Mouse (Mus musculus): ENCODE data around the gene Ankrd13d. TPM values are rescaled to one million over a fixed set of nuclear protein-coding genes. Genes with fewer than 3 reads are reported as not detected.

Ankrd13d gene
- polyA plus RNA-seq, 1 experiment from 2014 or later, result 63.4 TPM

DNA sequence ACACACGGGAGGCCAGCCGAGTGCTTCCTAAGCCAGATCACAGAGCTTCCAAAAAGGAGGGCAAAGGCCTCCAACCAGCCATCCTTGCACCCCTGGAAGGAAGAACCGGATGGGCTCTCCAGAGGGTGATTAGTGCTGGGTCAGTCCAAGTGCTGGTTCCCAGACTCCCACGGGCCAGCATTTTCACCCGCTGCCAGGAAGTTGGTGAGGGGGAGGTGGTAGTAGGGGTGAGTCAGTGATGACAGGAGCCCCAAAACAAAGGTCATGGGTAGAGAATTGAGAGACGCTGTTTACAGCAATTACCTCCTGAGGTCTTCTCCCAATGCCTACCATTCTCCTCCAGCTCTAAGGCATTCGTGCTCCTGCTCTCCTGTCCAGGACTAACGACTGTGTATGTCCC lies 52.5 kb downstream of the Ankrd13d start:
- H3K4me1 ChIP-seq (replicated peaks), result peaks cover 14% of the 10 kb centered on the region
- no peak overlapping the region for H3K27ac ChIP-seq (replicated peaks)
- no peak overlapping the region for H3K4me3 ChIP-seq
- 73% methylated on average over 8 of the region's 8 CpGs for WGBS
- no peak for ATAC-seq (ENCODE audit: low FRiP score, low read depth)
- no peak overlapping the region for H3K4me2 ChIP-seq
- H3K36me3 ChIP-seq, result no peaks in the 10 kb centered on the region
- H3K9ac ChIP-seq, result no peak overlapping the region
- no peaks in the 10 kb centered on the region for H3K9me3 ChIP-seq
- 0 out of 2 replicates have a peak, but pooled peaks cover 9% of the 10 kb centered on the region for H3K27me3 ChIP-seq

GRCm38 (mm10) chr19:4229451-4230076 lies 53.4 kb downstream of the Ankrd13d start:
- Histone ChIP-seq H3K9me3 (no peaks in the 10 kb centered on the region), H3K4me3 (no peak overlapping the region), H3K4me2 (no peak overlapping the region), H3K36me3 (no peaks in the 10 kb centered on the region), H3K27me3 (0 out of 2 replicates have a peak, but pooled peaks cover 9% of the 10 kb centered on the region), H3K27ac (replicated peaks) (no peak overlapping the region), H3K4me1 (replicated peaks) (peaks cover 14% of the 10 kb centered on the region), H3K9ac (no peak overlapping the region)
- ATAC-seq (ENCODE audit: low FRiP score, low read depth), result no peak
- WGBS, result 51% methylated on average over 7 of the region's 9 CpGs

DNA sequence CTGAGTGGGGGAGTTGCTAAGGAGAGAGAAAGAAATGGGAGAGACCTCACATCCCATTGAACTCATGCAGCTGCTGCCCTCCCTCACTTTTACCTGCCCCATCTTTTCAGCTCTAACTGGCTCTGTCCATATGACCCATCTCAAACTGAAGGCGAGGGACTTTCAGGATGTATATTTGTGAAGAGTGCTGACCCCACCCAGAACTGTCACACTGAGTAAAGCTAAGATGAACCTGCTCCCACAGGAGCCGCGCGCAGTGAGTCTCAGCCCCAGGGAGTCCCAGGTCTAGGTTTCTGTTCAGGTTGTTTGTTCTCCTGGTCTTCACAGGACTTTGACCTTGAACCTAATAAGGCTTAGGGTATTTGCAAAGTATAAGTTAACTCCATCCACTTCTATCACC lies 54.0 kb downstream of the Ankrd13d start:
- Histone ChIP-seq H3K4me3 (no peak overlapping the region), H3K4me2 (no peak overlapping the region), H3K9me3 (no peaks in the 10 kb centered on the region), H3K9ac (no peak overlapping the region), H3K27ac (replicated peaks) (no peak overlapping the region), H3K27me3 (0 out of 2 replicates have a peak, but pooled peaks cover 9% of the 10 kb centered on the region), H3K36me3 (no peaks in the 10 kb centered on the region), H3K4me1 (replicated peaks) (peaks cover 14% of the 10 kb centered on the region)
- ATAC-seq (ENCODE audit: low FRiP score, low read depth), result no peak
- 76% methylated on average over 4 of the region's 4 CpGs for WGBS

GRCm38 (mm10) chr19:4227894-4228678 lies 54.9 kb downstream of the Ankrd13d start:
- Histone ChIP-seq H3K36me3 (no peaks in the 10 kb centered on the region), H3K9ac (no peak overlapping the region), H3K27ac (replicated peaks) (no peak overlapping the region), H3K27me3 (0 out of 2 replicates have a peak, but pooled peaks cover 9% of the 10 kb centered on the region), H3K4me1 (replicated peaks) (peaks cover 14% of the 10 kb centered on the region), H3K4me3 (no peak overlapping the region), H3K9me3 (no peaks in the 10 kb centered on the region), H3K4me2 (no peak overlapping the region)
- no peak for ATAC-seq (ENCODE audit: low FRiP score, low read depth)
- 22% methylated on average over 8 of the region's 8 CpGs for WGBS

- H3K27me3 ChIP-seq, result 0 out of 2 replicates have a peak, but pooled peaks cover 9% of the 10 kb centered on the region
- WGBS, result 67% methylated on average over 5 of the region's 5 CpGs
- no peak overlapping the region for H3K27ac ChIP-seq (replicated peaks)
- H3K9me3 ChIP-seq, result no peaks in the 10 kb centered on the region
- no peak overlapping the region for H3K9ac ChIP-seq
- ATAC-seq (ENCODE audit: low FRiP score, low read depth), result no peak
- H3K36me3 ChIP-seq, result no peaks in the 10 kb centered on the region
- H3K4me1 ChIP-seq (replicated peaks), result peaks cover 12% of the 10 kb centered on the region
- H3K4me2 ChIP-seq, result no peak overlapping the region
- no peak overlapping the region for H3K4me3 ChIP-seq
These were observed 55.5 kb downstream of the Ankrd13d start for GRCm38 (mm10) chr19:4227446-4227845.

DNA sequence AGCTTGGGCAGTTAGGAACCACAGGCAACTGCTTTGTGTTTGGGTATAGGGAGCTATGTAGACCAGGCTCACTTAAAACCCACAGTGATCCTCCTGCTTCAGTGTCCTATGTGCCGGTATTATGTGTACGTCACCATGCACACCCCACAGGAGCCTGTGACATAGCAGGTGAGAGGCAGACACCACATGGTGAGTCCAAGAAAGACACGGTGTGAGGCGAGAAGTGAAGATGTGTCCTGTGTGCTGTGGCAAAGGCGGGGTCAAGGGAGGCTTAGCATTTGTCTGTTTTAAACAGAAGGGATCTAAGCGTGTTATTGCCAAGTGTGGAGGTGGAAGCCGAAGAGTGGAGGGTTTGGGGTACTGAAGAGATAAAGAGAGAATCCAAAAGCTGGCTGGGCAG lies 56.2 kb downstream of the Ankrd13d start:
- no peak overlapping the region for H3K27ac ChIP-seq (replicated peaks)
- H3K4me3 ChIP-seq, result no peak overlapping the region
- H3K9ac ChIP-seq, result no peak overlapping the region
- H3K27me3 ChIP-seq, result 0 out of 2 replicates have a peak, but pooled peaks cover 9% of the 10 kb centered on the region
- H3K9me3 ChIP-seq, result no peaks in the 10 kb centered on the region
- H3K4me2 ChIP-seq, result no peak overlapping the region
- WGBS, result 89% methylated on average over 7 of the region's 7 CpGs
- H3K4me1 ChIP-seq (replicated peaks), result peaks cover 12% of the 10 kb centered on the region
- no peak for ATAC-seq (ENCODE audit: low FRiP score, low read depth)
- no peaks in the 10 kb centered on the region for H3K36me3 ChIP-seq

DNA sequence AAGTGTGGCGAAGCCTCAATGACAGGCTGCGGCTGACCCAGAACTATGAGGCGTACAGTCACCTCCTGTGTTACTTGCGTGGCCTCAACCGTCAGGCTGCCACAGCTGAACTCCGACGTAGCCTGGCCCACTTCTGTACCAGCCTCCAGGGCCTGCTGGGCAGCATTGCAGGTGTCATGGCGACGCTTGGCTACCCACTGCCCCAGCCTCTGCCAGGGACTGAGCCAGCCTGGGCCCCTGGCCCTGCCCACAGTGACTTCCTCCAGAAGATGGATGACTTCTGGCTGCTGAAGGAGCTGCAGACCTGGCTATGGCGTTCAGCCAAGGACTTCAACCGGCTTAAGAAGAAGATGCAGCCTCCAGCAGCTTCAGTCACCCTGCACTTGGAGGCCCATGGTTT lies 60.8 kb downstream of the Ankrd13d start:
- ATAC-seq (ENCODE audit: low FRiP score, low read depth), result 0 out of 2 replicates have a peak, but pooled peaks have one; percentile 69

DNA sequence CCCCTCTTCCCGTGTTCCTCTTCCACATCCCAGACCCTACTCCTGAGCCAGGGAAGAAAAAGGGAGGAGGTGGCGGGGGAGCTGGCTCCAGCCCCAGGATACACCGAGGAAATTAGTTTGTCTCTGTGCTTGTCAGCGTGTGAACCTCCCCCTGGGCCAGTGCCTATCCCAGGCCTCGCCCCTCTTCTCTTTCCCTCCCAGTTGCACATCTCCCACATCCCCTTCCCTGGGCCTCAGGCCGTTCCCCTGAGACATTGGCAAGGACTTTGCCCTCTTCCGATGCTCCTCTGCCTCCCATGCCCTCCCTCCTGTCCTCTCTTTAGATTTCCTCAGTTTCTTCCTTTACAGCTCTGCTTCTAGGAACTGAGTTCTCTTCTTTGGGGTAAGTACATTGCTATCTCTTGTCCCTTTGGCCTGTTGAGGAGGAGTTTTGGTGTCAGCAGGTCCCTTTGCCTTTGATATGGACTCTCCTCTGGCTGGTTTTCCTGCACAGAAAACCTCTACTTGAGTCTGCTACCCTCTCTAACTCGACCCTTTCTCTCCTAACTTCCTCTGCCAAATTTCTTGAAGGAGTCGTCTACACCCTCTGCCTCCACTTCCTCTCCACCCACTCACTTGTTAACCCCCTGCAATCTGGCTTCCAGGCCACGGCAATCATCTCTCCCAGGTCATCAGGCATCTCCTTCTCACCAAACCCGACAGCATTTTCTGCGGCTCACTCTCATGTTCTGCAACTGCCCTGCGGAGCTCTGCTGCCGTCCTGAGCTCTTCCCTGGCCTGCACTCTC lies 61.8 kb downstream of the Ankrd13d start:
- WGBS, result 43% methylated on average over 14 of the region's 14 CpGs
- Histone ChIP-seq H3K4me1 (replicated peaks) (peaks cover 30% of the 10 kb centered on the region), H3K4me3 (no peak overlapping the region), H3K36me3 (no peaks in the 10 kb centered on the region), H3K27me3 (peaks cover 13% of the 10 kb centered on the region), H3K9ac (no peak overlapping the region), H3K27ac (replicated peaks) (no peak overlapping the region), H3K9me3 (no peaks in the 10 kb centered on the region), H3K4me2 (no peak overlapping the region)
- no peak for ATAC-seq (ENCODE audit: low FRiP score, low read depth)

More for the DNA sequence above, 60.8 kb downstream of the Ankrd13d start:
- peaks cover 21% of the 10 kb centered on the region for H3K4me1 ChIP-seq (replicated peaks)
- 60% methylated on average over 11 of the region's 11 CpGs for WGBS
- no peak overlapping the region for H3K9ac ChIP-seq
- H3K36me3 ChIP-seq, result no peaks in the 10 kb centered on the region
- peaks cover 4% of the 10 kb centered on the region for H3K27me3 ChIP-seq
- H3K4me2 ChIP-seq, result no peak overlapping the region
- H3K27ac ChIP-seq (replicated peaks), result no peak overlapping the region
- H3K9me3 ChIP-seq, result no peaks in the 10 kb centered on the region
- H3K4me3 ChIP-seq, result no peak overlapping the region

DNA sequence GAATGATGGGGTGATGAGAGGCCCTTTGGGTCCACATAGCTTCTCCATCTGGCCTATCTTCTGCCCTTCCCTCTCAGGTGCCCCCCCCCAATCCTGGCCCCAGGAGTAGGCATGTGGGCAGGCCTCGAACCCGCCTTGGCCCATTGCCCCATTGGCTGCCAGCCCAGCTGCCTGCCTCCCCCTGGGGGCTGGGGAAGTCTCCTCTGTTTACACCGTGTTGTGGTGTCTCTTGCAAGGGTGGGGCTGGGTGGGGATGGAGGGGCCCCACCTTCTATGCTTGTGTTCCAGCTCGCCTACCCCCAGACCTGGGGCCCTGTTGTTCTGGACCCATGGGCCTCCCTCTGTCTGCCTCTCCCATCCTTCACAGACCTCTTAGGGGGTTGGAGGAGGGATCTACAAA lies 62.5 kb downstream of the Ankrd13d start:
- Histone ChIP-seq H3K36me3 (no peaks in the 10 kb centered on the region), H3K9me3 (no peaks in the 10 kb centered on the region), H3K9ac (no peak overlapping the region), H3K4me3 (no peak overlapping the region), H3K27me3 (peaks cover 18% of the 10 kb centered on the region), H3K4me2 (no peak overlapping the region), H3K4me1 (replicated peaks) (peaks cover 34% of the 10 kb centered on the region), H3K27ac (replicated peaks) (no peak overlapping the region)
- WGBS, result 52% methylated on average over 4 of the region's 4 CpGs
- ATAC-seq (ENCODE audit: low FRiP score, low read depth), result no peak

Data from hindbrain, embryonic 15.5 days (tissue).